Mouse (Mus musculus): ENCODE data around the gene Lsm7. TPM values are rescaled to one million over a fixed set of nuclear protein-coding genes. Genes with fewer than 3 reads are reported as not detected.

Gene Lsm7
- polyA plus RNA-seq (2016; fragmentation: Nextera tagmentation; extraction: Ambion mirVana), result 322 and 326 TPM in 2 replicates

GRCm38 (mm10) chr10:80854913-80855748 is at the start of gene Lsm7, which contains the start of gene Sppl2b:
TSS of gene Lsm7 (minus strand) at chr10:80855209.
TSS of gene Sppl2b (plus strand) at chr10:80855275.
- Histone ChIP-seq H3K27me3 (ENCODE audit: low read depth, poor library complexity, severe bottlenecking) (no peaks in the 10 kb centered on the region), H3K9me3 (replicated peaks) (no peaks in the 10 kb centered on the region), H3K4me1 (peaks cover 50% of the 10 kb centered on the region), H3K27ac (replicated peaks) (peak within 1 kb of the TSS; percentile 89), H3K36me3 (peaks cover 35% of the 10 kb centered on the region), H3K4me3 (peak within 1 kb of the TSS; percentile 99)
- peak; percentile 97 for DNase-seq (ENCODE audit: low spot score)
- under 1% methylated on average over 81 of the region's 81 CpGs for WGBS

GRCm38 (mm10) chr10:80904709-80905108 is 49.7 kb upstream of the Lsm7 start:
- Histone ChIP-seq H3K36me3 (peaks cover 85% of the 10 kb centered on the region), H3K4me3 (no peak overlapping the region)

GRCm38 (mm10) chr10:80904004-80904693 is 49.1 kb upstream of the Lsm7 start:
- Histone ChIP-seq H3K4me3 (no peak overlapping the region), H3K27ac (replicated peaks) (no peak overlapping the region), H3K36me3 (peaks cover 85% of the 10 kb centered on the region), H3K9me3 (replicated peaks) (no peaks in the 10 kb centered on the region), H3K27me3 (ENCODE audit: low read depth, poor library complexity, severe bottlenecking) (no peaks in the 10 kb centered on the region), H3K4me1 (peaks cover 16% of the 10 kb centered on the region)
- DNase-seq (ENCODE audit: low spot score), result no peak
- WGBS, result 90% methylated on average over 28 of the region's 28 CpGs

More at GRCm38 (mm10) chr10:80904709-80905108, 49.7 kb upstream of the Lsm7 start:
- 96% methylated on average over 11 of the region's 11 CpGs for WGBS
- Histone ChIP-seq H3K4me1 (peaks cover 10% of the 10 kb centered on the region), H3K27ac (replicated peaks) (no peak overlapping the region), H3K27me3 (ENCODE audit: low read depth, poor library complexity, severe bottlenecking) (no peaks in the 10 kb centered on the region), H3K9me3 (replicated peaks) (no peaks in the 10 kb centered on the region)
- DNase-seq (ENCODE audit: low spot score), result no peak

- WGBS, result 92% methylated on average over 10 of the region's 10 CpGs
- peaks cover 85% of the 10 kb centered on the region for H3K36me3 ChIP-seq
These were observed 48.3 kb upstream of the Lsm7 start for GRCm38 (mm10) chr10:80903282-80903681.

GRCm38 (mm10) chr10:80902273-80902940 is 47.4 kb upstream of the Lsm7 start:
- Histone ChIP-seq H3K9me3 (replicated peaks) (no peaks in the 10 kb centered on the region), H3K36me3 (peaks cover 85% of the 10 kb centered on the region), H3K4me1 (peaks cover 32% of the 10 kb centered on the region), H3K27ac (replicated peaks) (no peak overlapping the region), H3K27me3 (ENCODE audit: low read depth, poor library complexity, severe bottlenecking) (no peaks in the 10 kb centered on the region), H3K4me3 (no peak overlapping the region)
- DNase-seq (ENCODE audit: low spot score), result no peak
- 94% methylated on average over 9 of the region's 9 CpGs for WGBS

More at GRCm38 (mm10) chr10:80903282-80903681, 48.3 kb upstream of the Lsm7 start:
- 0 out of 2 replicates have a peak overlapping the region, but pooled peaks have one; percentile 18 for H3K4me3 ChIP-seq
- peaks cover 24% of the 10 kb centered on the region for H3K4me1 ChIP-seq
- H3K9me3 ChIP-seq (replicated peaks), result no peaks in the 10 kb centered on the region
- DNase-seq (ENCODE audit: low spot score), result no peak
- H3K27me3 ChIP-seq (ENCODE audit: low read depth, poor library complexity, severe bottlenecking), result no peaks in the 10 kb centered on the region
- no peak overlapping the region for H3K27ac ChIP-seq (replicated peaks)

- 85% methylated on average over 19 of the region's 19 CpGs for WGBS
- H3K9me3 ChIP-seq (replicated peaks), result no peaks in the 10 kb centered on the region
- H3K4me3 ChIP-seq, result peak overlapping the region; percentile 95; the same call in 1 of the 2 replicates
- DNase-seq (ENCODE audit: low spot score), result no peak
- H3K27me3 ChIP-seq (ENCODE audit: low read depth, poor library complexity, severe bottlenecking), result no peaks in the 10 kb centered on the region
- peaks cover 36% of the 10 kb centered on the region for H3K4me1 ChIP-seq
- peaks cover 80% of the 10 kb centered on the region for H3K36me3 ChIP-seq
- H3K27ac ChIP-seq (replicated peaks), result peak overlapping the region; percentile 70
These were observed 46.6 kb upstream of the Lsm7 start for GRCm38 (mm10) chr10:80901409-80902272.

- H3K27ac ChIP-seq (replicated peaks), result peak within 1 kb of the TSS; percentile 92
- WGBS, result under 1% methylated on average over 72 of the region's 72 CpGs
- H3K4me1 ChIP-seq, result peaks cover 36% of the 10 kb centered on the region
- DNase-seq (ENCODE audit: low spot score), result peak; percentile 99
- no peaks in the 10 kb centered on the region for H3K9me3 ChIP-seq (replicated peaks)
- H3K36me3 ChIP-seq, result peaks cover 69% of the 10 kb centered on the region
- H3K4me3 ChIP-seq, result peak within 1 kb of the TSS; percentile 95
- H3K27me3 ChIP-seq (ENCODE audit: low read depth, poor library complexity, severe bottlenecking), result no peaks in the 10 kb centered on the region
These were observed 45.6 kb upstream of the Lsm7 start, which contains the start of gene Timm13 for GRCm38 (mm10) chr10:80900318-80901247. TSS of gene Timm13 (minus strand) at chr10:80900969.

GRCm38 (mm10) chr10:80899591-80900317 is 44.7 kb upstream of the Lsm7 start:
- Histone ChIP-seq H3K27me3 (ENCODE audit: low read depth, poor library complexity, severe bottlenecking) (no peaks in the 10 kb centered on the region), H3K4me1 (peaks cover 36% of the 10 kb centered on the region), H3K36me3 (peaks cover 61% of the 10 kb centered on the region), H3K4me3 (peak overlapping the region; percentile 95), H3K27ac (replicated peaks) (peak overlapping the region; percentile 92), H3K9me3 (replicated peaks) (no peaks in the 10 kb centered on the region)
- WGBS, result 18% methylated on average over 25 of the region's 25 CpGs
- DNase-seq (ENCODE audit: low spot score), result no peak

- Histone ChIP-seq H3K27ac (replicated peaks) (no peak overlapping the region), H3K4me1 (peaks cover 36% of the 10 kb centered on the region), H3K36me3 (peaks cover 54% of the 10 kb centered on the region), H3K9me3 (replicated peaks) (no peaks in the 10 kb centered on the region), H3K4me3 (peak overlapping the region; percentile 95), H3K27me3 (ENCODE audit: low read depth, poor library complexity, severe bottlenecking) (no peaks in the 10 kb centered on the region)
- no peak for DNase-seq (ENCODE audit: low spot score)
- WGBS, result 88% methylated on average over 8 of the region's 8 CpGs
These were observed 44.1 kb upstream of the Lsm7 start for GRCm38 (mm10) chr10:80899074-80899473.

- 31% methylated on average over 41 of the region's 41 CpGs for WGBS
- Histone ChIP-seq H3K36me3 (peaks cover 43% of the 10 kb centered on the region), H3K27ac (replicated peaks) (no peak overlapping the region), H3K4me1 (peaks cover 36% of the 10 kb centered on the region), H3K9me3 (replicated peaks) (no peaks in the 10 kb centered on the region; the same call in 1 of the 2 replicates), H3K4me3 (peak overlapping the region; percentile 22; the same call in 1 of the 2 replicates), H3K27me3 (ENCODE audit: low read depth, poor library complexity, severe bottlenecking) (no peaks in the 10 kb centered on the region)
- no peak for DNase-seq (ENCODE audit: low spot score)
These were observed 43.0 kb upstream of the Lsm7 start for GRCm38 (mm10) chr10:80897861-80898510.

Data from midbrain, embryonic 10.5 days (tissue).